Mouse (Mus musculus) myocyte (in vitro differentiated cells): ENCODE measurements around the gene Tnmd. TPM values are rescaled to one million over a fixed set of nuclear protein-coding genes. Genes with fewer than 3 reads are reported as not detected.
A peak's percentile ranks its signal among the peaks of the same experiment; 100 is the strongest.

Source experiments
- H3K27me3 ChIP-seq: one replicate; pipeline ENCODE4 v1.6.1; 2011; ENCODE audit not compliant: control insufficient read depth, insufficient read depth, insufficient read length
- H3K36me3 ChIP-seq: one replicate; pipeline ENCODE4 v1.6.1; 2011; ENCODE audit not compliant: control insufficient read depth, insufficient read depth
- H3K4me2 ChIP-seq: one replicate; pipeline ENCODE4 v1.6.1; 2011; ENCODE audit warnings: low read depth, control low read depth
- H3K4me3 ChIP-seq: one replicate; pipeline ENCODE4 v1.5.1; 2011; ENCODE audit warnings: mild to moderate bottlenecking, control low read depth, moderate library complexity
- H3K79me2 ChIP-seq: one replicate; pipeline ENCODE4 v1.6.1; 2011; ENCODE audit not compliant: control insufficient read depth, insufficient read depth
- H3ac ChIP-seq: one replicate; pipeline ENCODE4 v1.6.1; 2011; ENCODE audit not compliant: control insufficient read depth, insufficient read length
- CEBPB ChIP-seq: IDR thresholded peaks from 2 replicates; pipeline ENCODE4 v1.6.1; 2011; ENCODE audit warnings: mild to moderate bottlenecking, moderate library complexity; ENCODE audit not compliant: poor library complexity, insufficient read depth, severe bottlenecking
- E2F4 ChIP-seq: IDR thresholded peaks from one replicate; pipeline ENCODE4 v1.6.1; 2011; ENCODE audit warnings: mild to moderate bottlenecking, control low read depth, moderate library complexity; ENCODE audit not compliant: insufficient read depth
- MAX ChIP-seq: IDR thresholded peaks from one replicate; pipeline ENCODE4 v1.6.1; 2011; ENCODE audit warnings: low read depth, mild to moderate bottlenecking, control low read depth
- MYOD1 ChIP-seq, 3 experiments: IDR thresholded peaks; one replicate each; pipeline ENCODE4 v1.6.1; 2011; ENCODE audit warnings: control low read depth in 2 of 3, low read depth in 2 of 3, mild to moderate bottlenecking in 2 of 3, moderate library complexity in 1 of 3; ENCODE audit not compliant: insufficient read length in 2 of 3, control insufficient read depth in 1 of 3
- MYOG ChIP-seq, 3 experiments: IDR thresholded peaks; one replicate each; pipeline ENCODE4 v1.6.1; 2011; ENCODE audit warnings: control low read depth in 2 of 3, low read depth in 2 of 3, mild to moderate bottlenecking in 2 of 3; ENCODE audit not compliant: insufficient read length in 2 of 3, control insufficient read depth in 1 of 3, insufficient read depth in 1 of 3
- POLR2A ChIP-seq: IDR thresholded peaks from one replicate; pipeline ENCODE4 v1.6.1; 2011; ENCODE audit warnings: low read depth, mild to moderate bottlenecking, control low read depth, moderate library complexity; ENCODE audit not compliant: insufficient read length
- POLR2AphosphoS2 ChIP-seq: IDR thresholded peaks from one replicate; pipeline ENCODE4 v1.6.1; 2011; ENCODE audit warnings: low read depth, control low read depth; ENCODE audit not compliant: insufficient read length
- REST ChIP-seq: IDR thresholded peaks from one replicate; pipeline ENCODE4 v1.6.1; 2011; ENCODE audit warnings: mild to moderate bottlenecking, control low read depth, moderate library complexity; ENCODE audit not compliant: insufficient read depth, insufficient read length
- SRF ChIP-seq: IDR thresholded peaks from one replicate; pipeline ENCODE4 v1.6.1; 2011; ENCODE audit warnings: low read depth; ENCODE audit not compliant: control insufficient read depth, insufficient read length
- TCF12 ChIP-seq: IDR thresholded peaks from one replicate; pipeline ENCODE4 v1.6.1; 2011; ENCODE audit warnings: mild to moderate bottlenecking, control low read depth; ENCODE audit not compliant: poor library complexity, insufficient read depth, severe bottlenecking
- TCF3 ChIP-seq: IDR thresholded peaks from one replicate; pipeline ENCODE4 v1.6.1; 2011; ENCODE audit warnings: low read depth, control low read depth; ENCODE audit not compliant: insufficient read length
- USF1 ChIP-seq: IDR thresholded peaks from one replicate; pipeline ENCODE4 v1.6.1; 2011; ENCODE audit warnings: low read depth, mild to moderate bottlenecking, control low read depth, moderate library complexity
- polyA plus RNA-seq: library from polyadenylated mRNA; unstranded; fragments of >200 nt; fragmentation: generic; extraction: Trizol; gene quantifications from one replicate; pipeline ENCODE4 v1.2.1, GENCODE M21; 2012; ENCODE audit warnings: missing spikeins

Gene Tnmd
- polyA plus RNA-seq, 1 experiment = not detected

GRCm38 (mm10) chrX:133898014-133898542 is 47.3 kb downstream of the Tnmd start, which contains the start of gene Tspan6:
Tspan6 (minus strand) TSS chrX:133898429.
- peak within 1 kb of the TSS; percentile 74 for H3K4me2 ChIP-seq
- no peaks in the 10 kb centered on the region for H3K79me2 ChIP-seq
- no peak within 1 kb of the TSS for H3ac ChIP-seq
- peak within 1 kb of the TSS; percentile 35 for H3K4me3 ChIP-seq
- no peaks in the 10 kb centered on the region for H3K36me3 ChIP-seq
- no peaks in the 10 kb centered on the region for H3K27me3 ChIP-seq
- peak; percentile 27 for TF ChIP-seq POLR2A
- TF ChIP-seq REST = no peak
- TF ChIP-seq MAX = no peak
- TF ChIP-seq POLR2AphosphoS2 = no peak

- Histone ChIP-seq H3K4me3 (peak within 1 kb of the TSS; percentile 26), H3K4me2 (peak within 1 kb of the TSS; percentile 69), H3K79me2 (peaks cover 18% of the 10 kb centered on the region), H3K27me3 (no peaks in the 10 kb centered on the region), H3K36me3 (no peaks in the 10 kb centered on the region), H3ac (no peak within 1 kb of the TSS)
- TF ChIP-seq MYOG (IDR thresholded peaks at IDR 0.05; ENCODE audit: control insufficient read depth in 1 of 3, insufficient read depth in 1 of 3, insufficient read length in 2 of 3, low read depth in 2 of 3) (no peak), REST (no peak), SRF (no peak), USF1 (no peak)
These were observed 57.5 kb downstream of the Tnmd start, which contains the start of gene Srpx2 for GRCm38 (mm10) chrX:133908261-133908660. Srpx2 (plus strand) TSS chrX:133908426.

- H3K4me3 ChIP-seq = no peak overlapping the region
- no peak overlapping the region for H3ac ChIP-seq
- H3K79me2 ChIP-seq = peaks cover 18% of the 10 kb centered on the region
- H3K27me3 ChIP-seq = no peaks in the 10 kb centered on the region
- no peaks in the 10 kb centered on the region for H3K36me3 ChIP-seq
- TF ChIP-seq TCF12 = peak; percentile 1
- no peak for TF ChIP-seq TCF3
- TF ChIP-seq MYOD1 (IDR thresholded peaks at IDR 0.05; ENCODE audit: control insufficient read depth in 1 of 3, insufficient read length in 2 of 3, low read depth in 2 of 3) = peak; percentile 16 to 74 (median 68)
- peak in 2 of 3 experiments; percentile 26 to 69 for TF ChIP-seq MYOG (IDR thresholded peaks at IDR 0.05; ENCODE audit: control insufficient read depth in 1 of 3, insufficient read depth in 1 of 3, insufficient read length in 2 of 3, low read depth in 2 of 3)
- H3K4me2 ChIP-seq = peak overlapping the region; percentile 69
These were observed 60.8 kb downstream of the Tnmd start for GRCm38 (mm10) chrX:133911397-133912103.

- no peaks in the 10 kb centered on the region for H3K36me3 ChIP-seq
- H3K27me3 ChIP-seq = no peaks in the 10 kb centered on the region
- H3K4me2 ChIP-seq = peak overlapping the region; percentile 69
- H3K4me3 ChIP-seq = no peak overlapping the region
- H3ac ChIP-seq = no peak overlapping the region
- TF ChIP-seq TCF12 (no peak), MYOG (IDR thresholded peaks at IDR 0.05; ENCODE audit: control insufficient read depth in 1 of 3, insufficient read depth in 1 of 3, insufficient read length in 2 of 3, low read depth in 2 of 3) (no peak), TCF3 (no peak), REST (no peak), POLR2AphosphoS2 (no peak), POLR2A (no peak), SRF (no peak), CEBPB (no peak), MAX (no peak), E2F4 (no peak), MYOD1 (IDR thresholded peaks at IDR 0.05; ENCODE audit: control insufficient read depth in 1 of 3, insufficient read length in 2 of 3, low read depth in 2 of 3) (no peak), USF1 (no peak)
- H3K79me2 ChIP-seq = peaks cover 18% of the 10 kb centered on the region
These were observed 62.2 kb downstream of the Tnmd start for GRCm38 (mm10) chrX:133913006-133913405.

GRCm38 (mm10) chrX:133914219-133914618 is 63.4 kb downstream of the Tnmd start:
- Histone ChIP-seq H3K27me3 (no peaks in the 10 kb centered on the region), H3ac (no peak overlapping the region), H3K36me3 (no peaks in the 10 kb centered on the region), H3K79me2 (peaks cover 7% of the 10 kb centered on the region), H3K4me2 (no peak overlapping the region), H3K4me3 (no peak overlapping the region)
- no peak for TF ChIP-seq MYOG (IDR thresholded peaks at IDR 0.05; ENCODE audit: control insufficient read depth in 1 of 3, insufficient read depth in 1 of 3, insufficient read length in 2 of 3, low read depth in 2 of 3)
- TF ChIP-seq SRF = no peak
- TF ChIP-seq E2F4 = no peak
- no peak for TF ChIP-seq TCF3
- TF ChIP-seq MAX = no peak
- no peak for TF ChIP-seq USF1

Other genes starting within 250 kb of the Tnmd start
- 9.7 TPM for gene Pcdh19, start 162.0 kb upstream of the Tnmd start, polyA plus RNA-seq
- gene Tspan6, start 47.4 kb downstream of the Tnmd start, polyA plus RNA-seq = 19.9 TPM
- gene Srpx2, start 57.4 kb downstream of the Tnmd start, polyA plus RNA-seq = 41.2 TPM
- gene Sytl4, start 130.8 kb downstream of the Tnmd start, polyA plus RNA-seq = not detected
- 15.7 TPM for gene Cstf2, start 208.2 kb downstream of the Tnmd start, polyA plus RNA-seq